Mouse (Mus musculus): Measurements from ENCODE around the gene Ube2u. TPM values are rescaled to one million over a fixed set of nuclear protein-coding genes. Genes with fewer than 3 reads are reported as not detected.
"Not testable (repeated sequence)": the region's sequence is repeated elsewhere in the genome, so short reads cannot be mapped to it uniquely, and the experiment has no call there.

Ube2u gene
- total RNA-seq, 1 experiment, result not detected

GRCm38 (mm10) chr4:100496521-100496920, 17.9 kb downstream of the Ube2u start:
- in situ Hi-C loops (cut with MboI; ENCODE audit: low sequenced_read_pairs in 2 of 2, unreplicated experiment in 2 of 2), result no loop called here
- DNase-seq (ENCODE audit: low read depth, low spot score), result no peak
- H3K36me3 ChIP-seq (ENCODE audit: control insufficient read depth, insufficient read depth, low read length, poor library complexity, severe bottlenecking), result no peaks in the 10 kb centered on the region
- TF ChIP-seq CHD2 (IDR thresholded peaks at IDR 0.05; ENCODE audit: low read depth, low read length) (no peak), ZC3H11A (IDR thresholded peaks at IDR 0.05; ENCODE audit: borderline replicate concordance, low read depth, low read length) (no peak), MAFK (IDR thresholded peaks at IDR 0.05; ENCODE audit: insufficient read depth, low read depth, low read length) (no peak), ZNF384 (IDR thresholded peaks at IDR 0.05; ENCODE audit: low read depth, low read length) (no peak)
- peaks cover 1 to 5% of the 10 kb centered on the region in 2 experiments; a peak in 2 of 4 replicates for H3K4me1 ChIP-seq (ENCODE audit: control insufficient read depth in 2 of 2, insufficient read depth in 2 of 2, low read length in 2 of 2, poor library complexity in 1 of 2)
- no peak overlapping the region for H3K4me3 ChIP-seq (ENCODE audit: insufficient read depth in 1 of 2, low read depth in 1 of 2, low read length in 2 of 2, poor library complexity in 1 of 2, severe bottlenecking in 1 of 2)
- no peak overlapping the region for H3K9ac ChIP-seq (ENCODE audit: insufficient read depth, low read depth, low read length, poor library complexity, severe bottlenecking)
- no peaks in the 10 kb centered on the region for H3K9me3 ChIP-seq (ENCODE audit: control insufficient read depth, insufficient read depth, low read depth, low read length)
- no peak overlapping the region for H3K27ac ChIP-seq (ENCODE audit: insufficient read depth, low read depth, low read length, poor library complexity, severe bottlenecking)

- no peaks in the 10 kb centered on the region for H3K36me3 ChIP-seq (ENCODE audit: control insufficient read depth, insufficient read depth, low read length, poor library complexity, severe bottlenecking)
- peak; percentile 45 for DNase-seq (ENCODE audit: low read depth, low spot score)
- no peak overlapping the region for H3K9ac ChIP-seq (ENCODE audit: insufficient read depth, low read depth, low read length, poor library complexity, severe bottlenecking)
- no peak overlapping the region for H3K27ac ChIP-seq (ENCODE audit: insufficient read depth, low read depth, low read length, poor library complexity, severe bottlenecking)
- 0 out of 2 replicates have a peak, but pooled peaks have one; percentile 4 for TF ChIP-seq ZC3H11A (IDR thresholded peaks at IDR 0.05; ENCODE audit: borderline replicate concordance, low read depth, low read length)
- no peak for TF ChIP-seq CHD2 (IDR thresholded peaks at IDR 0.05; ENCODE audit: low read depth, low read length)
- H3K4me3 ChIP-seq (ENCODE audit: insufficient read depth in 1 of 2, low read depth in 1 of 2, low read length in 2 of 2, poor library complexity in 1 of 2, severe bottlenecking in 1 of 2), result no peak overlapping the region
- in situ Hi-C loops (cut with MboI; ENCODE audit: low sequenced_read_pairs in 2 of 2, unreplicated experiment in 2 of 2), result no loop called here
- peaks cover 1 to 5% of the 10 kb centered on the region in 2 experiments; a peak in 2 of 4 replicates for H3K4me1 ChIP-seq (ENCODE audit: control insufficient read depth in 2 of 2, insufficient read depth in 2 of 2, low read length in 2 of 2, poor library complexity in 1 of 2)
- no peaks in the 10 kb centered on the region for H3K9me3 ChIP-seq (ENCODE audit: control insufficient read depth, insufficient read depth, low read depth, low read length)
Observed at GRCm38 (mm10) chr4:100498192-100498591, 19.5 kb downstream of the Ube2u start.

- H3K4me3 ChIP-seq (ENCODE audit: insufficient read depth in 1 of 2, low read depth in 1 of 2, low read length in 2 of 2, poor library complexity in 1 of 2, severe bottlenecking in 1 of 2); H3K9me3 ChIP-seq (ENCODE audit: control insufficient read depth, insufficient read depth, low read depth, low read length); H3K27ac ChIP-seq (ENCODE audit: insufficient read depth, low read depth, low read length, poor library complexity, severe bottlenecking); H3K9ac ChIP-seq (ENCODE audit: insufficient read depth, low read depth, low read length, poor library complexity, severe bottlenecking); in situ Hi-C loops (cut with MboI; ENCODE audit: low sequenced_read_pairs in 2 of 2, unreplicated experiment in 2 of 2); H3K4me1 ChIP-seq (ENCODE audit: control insufficient read depth in 2 of 2, insufficient read depth in 2 of 2, low read length in 2 of 2, poor library complexity in 1 of 2); H3K36me3 ChIP-seq (ENCODE audit: control insufficient read depth, insufficient read depth, low read length, poor library complexity, severe bottlenecking): not testable (repeated sequence)
- peak; percentile 19 for DNase-seq (ENCODE audit: low read depth, low spot score)
Observed at GRCm38 (mm10) chr4:100499037-100499601, 20.5 kb downstream of the Ube2u start.

GRCm38 (mm10) chr4:100503337-100503736, 24.7 kb downstream of the Ube2u start:
- no peak for DNase-seq (ENCODE audit: low read depth, low spot score)
- no peak overlapping the region for H3K27ac ChIP-seq (ENCODE audit: insufficient read depth, low read depth, low read length, poor library complexity, severe bottlenecking)
- no peaks in the 10 kb centered on the region for H3K36me3 ChIP-seq (ENCODE audit: control insufficient read depth, insufficient read depth, low read length, poor library complexity, severe bottlenecking)
- H3K9me3 ChIP-seq (ENCODE audit: control insufficient read depth, insufficient read depth, low read depth, low read length), result no peaks in the 10 kb centered on the region
- TF ChIP-seq ZNF384 (IDR thresholded peaks at IDR 0.05; ENCODE audit: low read depth, low read length) (no peak), ZC3H11A (IDR thresholded peaks at IDR 0.05; ENCODE audit: borderline replicate concordance, low read depth, low read length) (no peak), CHD2 (IDR thresholded peaks at IDR 0.05; ENCODE audit: low read depth, low read length) (no peak), MAFK (IDR thresholded peaks at IDR 0.05; ENCODE audit: insufficient read depth, low read depth, low read length) (no peak), HCFC1 (IDR thresholded peaks at IDR 0.05; ENCODE audit: borderline replicate concordance, insufficient read depth, low read length) (no peak)
- in situ Hi-C loops (cut with MboI; ENCODE audit: low sequenced_read_pairs in 2 of 2, unreplicated experiment in 2 of 2), result no loop called here
- H3K4me3 ChIP-seq (ENCODE audit: insufficient read depth in 1 of 2, low read depth in 1 of 2, low read length in 2 of 2, poor library complexity in 1 of 2, severe bottlenecking in 1 of 2), result no peak overlapping the region
- H3K9ac ChIP-seq (ENCODE audit: insufficient read depth, low read depth, low read length, poor library complexity, severe bottlenecking), result no peak overlapping the region
- H3K4me1 ChIP-seq (ENCODE audit: control insufficient read depth in 2 of 2, insufficient read depth in 2 of 2, low read length in 2 of 2, poor library complexity in 1 of 2), result peaks cover 1 to 5% of the 10 kb centered on the region in 2 experiments; a peak in 2 of 4 replicates

GRCm38 (mm10) chr4:100517646-100518045, 39.0 kb downstream of the Ube2u start:
- in situ Hi-C loops (cut with MboI; ENCODE audit: low sequenced_read_pairs in 2 of 2, unreplicated experiment in 2 of 2), result no loop called here

More at GRCm38 (mm10) chr4:100517646-100518045, 39.0 kb downstream of the Ube2u start:
- TF ChIP-seq ZNF384 (IDR thresholded peaks at IDR 0.05; ENCODE audit: low read depth, low read length), result no peak
- TF ChIP-seq ZC3H11A (IDR thresholded peaks at IDR 0.05; ENCODE audit: borderline replicate concordance, low read depth, low read length), result no peak
- TF ChIP-seq CHD2 (IDR thresholded peaks at IDR 0.05; ENCODE audit: low read depth, low read length), result no peak
- TF ChIP-seq HCFC1 (IDR thresholded peaks at IDR 0.05; ENCODE audit: borderline replicate concordance, insufficient read depth, low read length), result no peak
- no peak for TF ChIP-seq MAFK (IDR thresholded peaks at IDR 0.05; ENCODE audit: insufficient read depth, low read depth, low read length)
- H3K36me3 ChIP-seq (ENCODE audit: control insufficient read depth, insufficient read depth, low read length, poor library complexity, severe bottlenecking), result no peaks in the 10 kb centered on the region
- DNase-seq (ENCODE audit: low read depth, low spot score), result no peak
- no peak overlapping the region for H3K27ac ChIP-seq (ENCODE audit: insufficient read depth, low read depth, low read length, poor library complexity, severe bottlenecking)
- H3K9me3 ChIP-seq (ENCODE audit: control insufficient read depth, insufficient read depth, low read depth, low read length), result no peaks in the 10 kb centered on the region
- no peak overlapping the region for H3K9ac ChIP-seq (ENCODE audit: insufficient read depth, low read depth, low read length, poor library complexity, severe bottlenecking)
- no peaks in the 10 kb centered on the region for H3K4me1 ChIP-seq (ENCODE audit: control insufficient read depth in 2 of 2, insufficient read depth in 2 of 2, low read length in 2 of 2, poor library complexity in 1 of 2)
- H3K4me3 ChIP-seq (ENCODE audit: insufficient read depth in 1 of 2, low read depth in 1 of 2, low read length in 2 of 2, poor library complexity in 1 of 2, severe bottlenecking in 1 of 2), result no peak overlapping the region
